Mouse (Mus musculus): ENCODE measurements around the gene Wnt5b. TPM values are rescaled to one million over a fixed set of nuclear protein-coding genes. Genes with fewer than 3 reads are reported as not detected.

Wnt5b gene
- not detected in 2 replicates for total RNA-seq (2015)
- total RNA-seq (2017) = not detected in 2 replicates

DNA sequence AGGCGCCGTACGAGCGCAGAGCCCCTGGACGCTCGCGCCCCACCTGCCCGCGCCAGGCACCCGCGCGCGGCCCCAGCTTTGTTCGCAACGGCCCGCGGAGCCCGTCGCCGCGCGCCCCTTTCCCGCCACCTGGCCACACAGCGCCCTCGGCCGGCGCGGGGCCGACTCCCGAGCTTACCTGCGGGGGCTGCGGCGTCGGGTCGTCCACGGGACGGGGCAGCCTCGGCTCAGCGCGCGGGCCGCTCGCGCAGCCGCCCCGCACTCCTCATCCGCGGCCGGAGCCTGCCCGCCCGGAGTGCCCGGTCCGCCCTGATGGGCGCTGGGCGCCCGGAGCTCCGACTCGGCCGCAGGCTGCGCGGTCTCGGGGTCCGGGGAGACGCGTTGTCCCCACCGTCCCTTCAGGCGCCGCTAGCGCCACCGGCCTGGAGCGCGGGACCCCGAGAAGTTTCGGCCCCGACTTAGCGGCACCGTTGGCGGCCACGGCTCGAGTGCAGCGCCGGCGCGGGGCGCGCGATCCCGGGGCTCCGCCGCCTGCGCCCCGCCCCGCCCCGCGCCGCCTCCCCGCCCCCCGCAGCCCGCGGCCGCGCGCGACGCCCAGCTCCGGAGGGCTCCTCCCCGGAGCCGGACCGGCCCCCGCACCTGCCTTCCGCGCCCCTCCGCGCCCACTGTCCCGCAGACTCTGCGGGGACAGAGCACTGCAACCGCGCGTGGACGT lies at the start of gene Wnt5b:
Wnt5b (minus strand) TSS at position 545 of the 715 bp plus-strand sequence.
- no peak for ATAC-seq (ENCODE audit: poor library complexity, severe bottlenecking)

DNA sequence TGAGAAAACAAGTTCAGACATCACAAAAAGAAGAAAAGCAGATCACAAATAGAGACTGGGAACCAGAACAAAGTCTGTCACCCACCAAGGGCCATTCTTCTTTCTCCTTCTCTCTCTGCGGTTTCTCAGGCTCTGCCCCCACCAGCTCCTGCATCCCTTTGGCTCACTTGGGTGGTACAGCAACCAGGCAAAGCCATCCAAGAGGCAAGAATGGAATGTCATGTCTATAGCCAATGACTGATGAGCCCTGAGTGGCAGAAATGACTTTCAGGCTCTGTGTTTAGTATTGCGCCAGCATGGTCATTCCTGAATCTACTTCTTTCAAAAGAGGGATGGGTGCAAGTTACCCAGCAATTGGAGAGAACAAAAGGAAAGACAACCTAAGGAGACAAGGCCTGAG lies 46.7 kb upstream of the Wnt5b start:
- ATAC-seq (ENCODE audit: poor library complexity, severe bottlenecking) = no peak

- no peak for ATAC-seq (ENCODE audit: poor library complexity, severe bottlenecking)
These were observed 43.8 kb upstream of the Wnt5b start for GRCm38 (mm10) chr6:119587897-119588296.

DNA sequence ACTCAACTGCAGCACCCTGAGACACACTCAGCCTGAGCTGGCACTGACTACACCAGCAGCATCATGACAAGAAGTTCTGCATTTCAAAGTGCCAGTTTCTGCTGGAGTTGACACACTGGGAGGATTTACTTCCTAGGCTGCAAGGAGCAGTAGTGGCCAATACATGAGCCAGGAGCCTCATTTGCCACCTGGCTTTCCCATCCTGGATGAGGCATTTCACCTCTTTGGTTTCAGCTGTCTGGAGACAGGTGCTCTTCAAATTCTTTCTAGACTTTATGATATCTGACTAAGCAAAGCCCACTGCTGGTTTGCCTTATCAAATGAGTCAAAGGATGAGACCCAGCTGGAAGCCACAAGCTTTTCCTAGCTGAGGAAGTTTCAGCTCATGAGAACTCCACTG lies 43.3 kb upstream of the Wnt5b start:
- no peak for ATAC-seq (ENCODE audit: poor library complexity, severe bottlenecking)

GRCm38 (mm10) chr6:119585652-119586375 lies 41.7 kb upstream of the Wnt5b start:
- no peak for ATAC-seq (ENCODE audit: poor library complexity, severe bottlenecking)

- ATAC-seq (ENCODE audit: poor library complexity, severe bottlenecking) = no peak
These were observed 39.9 kb upstream of the Wnt5b start for GRCm38 (mm10) chr6:119584061-119584460.

- no peak for ATAC-seq (ENCODE audit: poor library complexity, severe bottlenecking)
These were observed 39.0 kb upstream of the Wnt5b start for GRCm38 (mm10) chr6:119583165-119583564.

- ATAC-seq (ENCODE audit: poor library complexity, severe bottlenecking) = no peak
These were observed 32.6 kb upstream of the Wnt5b start for GRCm38 (mm10) chr6:119576706-119577105.

GRCm38 (mm10) chr6:119575331-119575730 lies 31.2 kb upstream of the Wnt5b start:
- ATAC-seq (ENCODE audit: poor library complexity, severe bottlenecking) = no peak

- ATAC-seq (ENCODE audit: poor library complexity, severe bottlenecking) = no peak
These were observed 28.1 kb upstream of the Wnt5b start for GRCm38 (mm10) chr6:119572296-119572695.

DNA sequence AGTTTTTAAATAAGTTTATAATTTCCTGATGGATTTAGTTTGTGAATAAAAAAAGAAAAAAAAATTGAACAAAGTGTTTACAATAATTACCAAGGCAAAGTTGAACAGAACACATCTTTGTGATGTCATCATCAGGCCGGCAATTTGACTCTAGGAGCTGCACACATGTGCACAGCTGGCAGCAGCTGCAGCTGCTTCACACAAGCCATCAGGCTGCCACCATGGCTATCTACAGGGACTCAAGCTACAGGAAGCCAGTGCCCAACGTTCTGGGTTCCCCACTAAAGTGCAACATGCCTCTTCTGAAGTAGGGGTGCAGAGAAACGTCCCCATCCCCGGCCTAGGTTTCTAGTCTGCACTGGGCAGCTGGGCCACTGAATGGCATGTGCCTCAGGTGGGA lies 26.6 kb upstream of the Wnt5b start:
- ATAC-seq (ENCODE audit: poor library complexity, severe bottlenecking) = no peak

- ATAC-seq (ENCODE audit: poor library complexity, severe bottlenecking) = no peak
These were observed 24.2 kb upstream of the Wnt5b start for GRCm38 (mm10) chr6:119568339-119568738.

DNA sequence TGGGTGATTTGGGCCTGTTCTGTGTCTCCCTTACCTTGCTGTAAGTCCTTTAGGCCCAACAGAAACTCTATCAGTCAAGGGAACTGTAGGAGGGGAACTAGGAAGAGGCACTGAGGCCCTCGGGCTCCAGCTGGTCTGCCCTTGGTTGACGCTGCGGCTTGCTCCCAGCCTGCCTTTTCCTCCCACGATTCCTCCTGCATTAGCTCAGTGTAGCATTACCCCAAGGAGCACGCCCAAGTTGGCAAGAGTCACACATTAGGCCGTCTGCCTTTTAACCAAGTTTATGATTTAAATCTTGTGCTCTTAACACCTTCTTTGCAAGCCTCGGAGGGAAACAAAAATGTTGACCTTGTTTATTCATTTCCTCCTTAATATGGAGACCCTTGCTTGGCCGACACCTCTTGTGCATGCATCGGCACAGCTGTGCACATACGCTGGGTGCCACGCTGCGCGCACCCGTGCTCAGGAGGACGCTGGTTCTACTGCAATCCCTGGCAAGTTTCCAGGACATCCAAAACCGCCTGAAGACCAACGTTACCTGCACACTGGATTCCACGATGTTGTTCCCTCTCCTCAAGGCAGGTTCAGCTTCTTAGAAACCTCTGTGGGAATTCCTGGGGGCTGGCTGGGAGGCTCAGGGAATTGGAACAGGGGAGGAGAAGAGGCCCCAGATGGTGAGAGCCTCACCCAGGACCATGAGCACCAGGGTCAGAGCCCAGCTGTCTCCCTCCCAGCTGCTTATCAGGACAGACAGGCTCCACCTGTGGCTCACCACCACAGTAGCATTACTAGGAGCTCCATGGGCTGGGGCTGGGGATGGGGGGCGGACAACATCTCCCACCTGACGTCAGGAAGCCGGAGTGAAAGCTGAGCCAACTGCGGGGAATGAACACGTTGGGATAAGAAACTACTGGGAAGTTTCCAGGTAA lies 21.6 kb upstream of the Wnt5b start:
- ATAC-seq (ENCODE audit: poor library complexity, severe bottlenecking) = no peak

GRCm38 (mm10) chr6:119562558-119562957 lies 18.4 kb upstream of the Wnt5b start:
- ATAC-seq (ENCODE audit: poor library complexity, severe bottlenecking) = no peak

DNA sequence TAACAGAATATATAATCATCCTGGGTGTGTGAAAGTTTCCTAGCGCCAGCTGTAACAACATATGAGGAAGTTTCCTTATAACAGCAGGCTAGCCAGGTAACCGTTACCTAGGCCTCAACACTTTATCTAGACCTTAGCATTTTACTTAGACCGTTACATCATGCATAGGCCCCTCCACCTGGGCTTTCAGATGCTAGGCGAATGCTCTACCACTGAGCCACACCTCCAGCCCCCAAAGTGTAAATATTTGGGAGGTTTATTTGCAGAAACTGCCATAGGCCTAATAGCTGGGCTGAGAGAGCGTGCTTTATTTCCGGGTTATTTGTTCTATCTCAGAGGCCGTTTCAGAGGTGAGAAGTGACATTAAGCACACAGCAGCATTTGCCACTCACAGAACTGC lies 14.7 kb upstream of the Wnt5b start:
- no peak for ATAC-seq (ENCODE audit: poor library complexity, severe bottlenecking)

GRCm38 (mm10) chr6:119554439-119554838 lies 10.3 kb upstream of the Wnt5b start:
- ATAC-seq (ENCODE audit: poor library complexity, severe bottlenecking) = no peak

GRCm38 (mm10) chr6:119544518-119544864 lies 344 bp upstream of the Wnt5b start:
- no peak for ATAC-seq (ENCODE audit: poor library complexity, severe bottlenecking)

DNA sequence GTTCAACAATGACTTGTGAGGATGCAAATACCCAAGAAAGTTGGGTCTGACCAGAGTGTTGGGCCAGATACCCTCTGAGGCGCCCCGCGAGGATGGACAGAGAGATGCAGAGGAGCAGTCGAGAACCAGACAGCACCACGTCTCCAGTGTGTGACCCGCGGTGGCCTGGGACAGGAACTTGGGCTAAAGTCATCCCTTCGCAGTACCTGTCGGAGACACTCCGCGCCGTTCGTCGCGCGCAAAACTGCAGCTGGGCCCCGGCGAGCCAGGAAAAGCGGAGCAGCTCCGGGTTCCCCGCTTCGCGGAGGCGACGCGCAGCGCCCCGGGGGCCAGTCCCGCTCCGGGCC lies 718 bp downstream of the Wnt5b start:
- no peak for ATAC-seq (ENCODE audit: poor library complexity, severe bottlenecking)

- no peak for ATAC-seq (ENCODE audit: poor library complexity, severe bottlenecking)
These were observed 8.3 kb downstream of the Wnt5b start for GRCm38 (mm10) chr6:119535867-119536266.

DNA sequence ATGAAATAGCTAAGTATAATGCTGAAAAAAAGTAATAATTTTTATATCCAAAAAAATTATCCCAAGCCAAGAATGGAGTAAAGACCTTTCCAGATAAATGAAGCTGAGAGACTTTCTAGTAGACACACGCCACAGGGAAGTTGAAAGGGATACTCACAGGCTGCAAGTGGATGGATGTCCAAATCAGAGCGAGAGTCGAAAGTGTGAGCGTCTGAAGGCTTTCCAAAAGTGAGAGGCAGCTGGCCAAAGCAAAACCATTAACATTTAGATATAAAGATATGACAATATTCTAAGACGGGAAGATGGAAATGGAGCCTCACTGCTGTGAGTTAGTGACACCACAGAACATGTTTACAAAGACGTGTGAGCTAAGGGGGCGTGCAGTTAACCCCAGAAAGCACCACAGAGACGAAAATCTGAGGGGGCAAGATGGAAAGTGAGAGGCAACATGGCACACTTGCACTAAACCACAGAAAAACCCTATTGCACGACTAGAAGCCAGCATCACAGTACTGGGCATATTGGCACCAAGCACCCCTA lies 10.9 kb downstream of the Wnt5b start:
- no peak for ATAC-seq (ENCODE audit: poor library complexity, severe bottlenecking)

DNA sequence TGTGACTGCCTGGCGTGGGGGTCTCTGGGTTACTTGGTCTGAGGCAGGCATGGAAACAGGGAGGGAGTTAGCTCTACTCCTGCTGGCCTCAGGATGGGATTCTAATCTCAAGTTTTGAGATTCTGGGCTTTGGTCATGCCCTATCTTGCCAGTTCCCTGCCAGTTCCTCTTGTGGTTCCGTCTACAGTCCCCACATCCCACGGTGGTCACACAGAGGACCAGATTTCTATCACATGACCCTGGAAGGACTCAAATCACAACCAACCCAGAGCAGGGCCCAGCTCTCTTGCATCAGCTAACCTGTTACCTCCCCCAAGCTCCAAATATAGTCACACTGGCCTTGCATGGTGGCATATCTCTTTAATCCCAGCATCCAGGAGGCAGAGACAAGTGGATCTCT lies 14.5 kb downstream of the Wnt5b start:
- no peak for ATAC-seq (ENCODE audit: poor library complexity, severe bottlenecking)
